Mouse (Mus musculus): ENCODE measurements at regions not wholly inside any gene's neighbourhood (a gene's known extent, or its start where the extent isn't known, plus 50 kb on each side); places are given as distances from the start of the nearest gene placed in this dataset.

DNA sequence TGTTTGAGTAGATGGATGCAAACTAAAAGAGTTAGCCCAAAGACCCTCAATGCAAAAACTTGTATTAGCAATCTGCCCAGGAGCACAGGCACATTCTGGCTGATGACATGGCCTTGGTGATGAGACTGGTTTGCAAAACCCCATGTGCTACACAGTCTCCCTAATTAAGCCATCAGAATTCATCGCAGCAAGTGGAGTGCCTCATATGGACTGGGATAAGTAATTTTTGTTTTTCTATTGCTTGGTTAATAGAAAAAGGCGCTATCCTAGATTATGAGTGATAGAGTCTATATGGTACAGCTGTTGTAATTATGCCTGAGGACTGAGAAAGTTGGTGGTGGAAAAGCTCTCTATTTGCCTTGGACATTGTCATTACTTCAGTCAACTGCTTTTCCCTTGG is 155.2 kb upstream of the Robo1 start:
- no peak for DNase-seq (ENCODE audit: low spot score in 2 of 2)

DNA sequence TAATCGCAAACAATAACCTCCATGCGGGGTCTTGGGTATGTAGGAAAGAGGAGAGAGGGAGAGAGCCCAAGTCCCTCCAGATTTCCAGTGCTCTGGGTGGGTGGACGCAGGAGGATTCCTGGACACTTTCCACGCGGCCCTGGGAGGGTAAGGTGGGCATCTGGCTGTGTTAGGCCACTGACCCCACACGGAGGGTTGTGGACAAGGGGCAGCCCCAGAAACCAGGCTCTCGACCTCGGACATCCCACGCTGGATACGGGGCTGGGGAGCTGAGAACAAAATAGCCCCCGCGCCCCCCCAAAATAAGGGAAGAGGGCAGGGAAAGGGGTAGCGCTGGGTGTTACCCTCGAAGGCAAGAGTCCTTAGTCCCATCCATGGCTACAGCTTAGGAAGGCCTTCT is 150.2 kb upstream of the Robo1 start:
- DNase-seq (ENCODE audit: low spot score in 2 of 2): no peak

DNA sequence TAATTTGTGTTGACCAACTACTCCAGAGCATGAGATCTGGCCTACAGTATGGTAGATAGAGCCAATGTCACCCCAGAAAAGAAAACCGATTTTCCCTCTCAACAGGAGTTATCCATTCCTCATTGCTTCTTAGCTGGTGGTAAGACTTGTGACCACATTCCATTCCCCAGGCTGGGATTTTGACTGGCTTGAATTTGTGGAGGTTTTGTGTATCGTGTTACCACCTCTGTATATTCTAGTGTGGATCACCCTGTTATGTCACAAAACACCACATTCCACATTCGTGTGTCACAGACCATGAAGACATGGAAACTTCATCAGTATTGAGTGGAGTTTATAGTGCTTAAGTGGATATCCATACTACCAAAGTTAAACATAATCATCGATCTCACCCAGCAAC is 148.7 kb upstream of the Robo1 start:
- no peak for DNase-seq (ENCODE audit: low spot score in 2 of 2)

DNA sequence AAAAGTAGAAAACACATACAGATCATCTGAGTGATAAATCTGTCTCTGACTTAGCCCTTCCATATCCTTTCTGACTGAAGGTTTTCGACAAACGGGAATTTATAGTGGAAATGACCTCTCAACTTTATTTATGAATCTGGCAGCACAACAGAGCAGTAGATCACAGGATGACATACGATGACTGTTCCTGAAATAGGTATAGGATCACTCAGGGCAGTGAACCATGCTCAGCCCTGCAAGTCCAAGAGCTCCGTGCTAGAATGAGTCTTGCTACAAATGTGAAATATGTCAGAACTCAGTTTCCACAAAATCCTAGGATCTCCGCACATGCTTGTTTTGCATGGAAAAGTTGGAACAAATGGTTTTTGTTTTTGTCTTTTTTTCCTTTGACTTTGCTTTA is 132.4 kb upstream of the Robo1 start:
- DNase-seq (ENCODE audit: low spot score in 2 of 2): no peak

DNA sequence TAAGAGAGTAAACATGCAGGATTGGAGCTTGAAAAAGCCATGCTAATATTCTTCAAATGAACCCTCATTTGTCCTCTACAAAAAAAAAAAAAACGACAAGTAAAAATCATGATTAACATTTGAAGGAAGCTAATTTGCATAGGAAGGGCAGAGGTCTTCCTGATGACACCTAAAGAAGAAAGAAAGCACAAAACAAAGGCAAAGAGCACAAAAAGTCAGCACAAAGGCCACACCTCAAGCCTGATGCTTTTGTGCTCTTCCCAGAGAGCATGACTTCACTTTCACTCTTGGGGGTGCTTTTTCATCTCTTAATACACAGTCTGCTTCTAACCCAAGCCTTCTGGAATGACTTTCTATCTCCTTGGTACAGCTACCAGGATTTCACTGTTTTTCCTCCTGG is 113.8 kb upstream of the Robo1 start:
- DNase-seq (ENCODE audit: low spot score in 2 of 2): no peak

DNA sequence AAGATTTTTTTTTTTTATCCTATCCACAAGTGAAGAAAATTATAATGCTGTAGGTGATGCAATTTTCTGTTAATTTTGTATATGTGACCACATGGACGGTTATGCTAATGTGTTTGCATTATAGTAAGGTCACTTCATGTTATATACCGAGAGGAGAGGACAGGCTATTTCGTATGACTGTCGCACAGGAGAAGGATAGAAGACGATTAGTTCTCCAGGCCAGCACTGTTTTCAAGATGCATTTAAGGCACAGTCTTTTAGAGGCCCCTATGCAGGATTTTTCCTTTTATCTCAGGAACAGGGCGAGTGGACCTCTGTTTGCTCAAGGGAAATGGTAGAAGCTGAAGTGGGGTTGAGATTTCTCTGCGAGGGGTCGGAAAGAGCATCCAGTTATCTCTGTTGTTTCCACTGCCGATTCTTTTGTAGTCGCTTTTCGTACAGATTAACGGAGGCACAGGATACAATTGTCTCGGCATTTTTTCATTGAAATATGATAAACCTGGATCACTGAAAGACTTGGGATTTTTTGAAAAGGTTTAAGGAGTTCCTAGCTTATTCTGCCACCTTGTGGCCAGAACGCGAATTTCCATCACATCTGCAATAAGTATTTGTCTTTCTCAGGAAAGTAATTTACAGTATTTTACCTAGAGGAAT is 92.6 kb upstream of the Robo1 start:
- DNase-seq (ENCODE audit: low spot score in 2 of 2): peak; percentile 65 to 89

DNA sequence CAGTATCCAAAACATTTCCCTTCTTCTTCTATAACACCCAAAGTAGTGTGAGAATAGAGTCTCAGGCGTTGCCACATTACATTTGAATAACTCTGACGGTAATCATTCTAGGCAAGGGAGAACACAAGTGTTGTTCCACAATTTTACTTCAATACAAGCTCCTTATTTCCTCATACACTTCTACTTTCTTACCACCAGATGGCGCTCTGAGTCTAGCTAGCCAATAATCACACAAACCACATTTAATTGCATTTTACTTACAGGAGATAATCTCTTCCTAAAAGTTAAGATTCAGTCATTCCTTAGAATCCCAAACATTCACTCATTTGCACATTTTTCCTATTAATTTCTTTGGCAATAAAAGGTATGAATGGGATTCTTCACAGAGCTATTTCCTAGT is 90.1 kb upstream of the Robo1 start:
- no peak for DNase-seq (ENCODE audit: low spot score in 2 of 2)

DNA sequence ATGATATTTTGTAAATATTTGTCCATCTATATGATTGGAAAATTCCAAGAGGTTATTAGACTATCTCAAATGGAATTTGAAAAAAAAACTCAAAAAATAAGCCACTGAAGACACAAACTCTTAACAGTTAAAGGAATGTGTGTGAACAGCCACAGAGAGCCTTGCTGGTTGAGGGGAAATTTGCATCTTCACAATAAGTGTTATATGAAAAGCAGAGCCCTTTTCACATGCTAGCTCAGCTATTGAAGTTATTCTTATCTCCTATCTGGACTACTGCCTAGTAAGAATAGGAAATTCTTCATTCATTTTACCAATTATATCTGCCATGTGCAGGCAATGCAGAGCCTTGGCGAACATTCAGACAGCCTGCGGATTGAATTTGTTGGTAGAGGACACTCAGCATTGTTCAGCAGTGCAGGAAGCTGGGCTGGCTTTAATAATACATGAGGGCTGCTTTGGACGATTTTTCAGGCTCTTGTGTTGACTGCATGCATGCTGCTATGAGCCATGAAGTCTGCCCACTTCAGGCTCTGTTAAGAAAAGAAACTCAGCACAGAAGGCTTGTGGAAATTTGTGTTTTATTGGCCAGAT is 86.1 kb upstream of the Robo1 start:
- peak; percentile 15 to 35 for DNase-seq (ENCODE audit: low spot score in 2 of 2)

DNA sequence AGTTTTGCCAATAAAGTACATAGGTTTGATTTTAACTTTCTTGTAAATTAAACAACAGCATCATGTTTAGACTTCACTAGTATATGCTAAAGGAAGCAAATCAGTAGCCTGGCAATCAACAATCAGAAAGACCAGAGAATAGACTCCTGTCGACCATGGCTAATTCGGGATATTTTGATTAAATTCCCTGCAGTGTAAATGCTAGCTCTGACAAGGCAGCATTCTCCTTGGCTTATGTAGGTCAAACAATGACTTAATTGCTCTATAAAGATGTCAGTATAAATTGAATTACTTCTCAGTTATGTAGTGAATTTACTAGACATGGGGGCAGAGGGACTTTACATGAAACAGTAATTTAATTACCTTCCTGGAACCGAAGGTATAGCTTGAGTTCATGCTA is 84.2 kb upstream of the Robo1 start:
- DNase-seq (ENCODE audit: low spot score in 2 of 2): no peak

DNA sequence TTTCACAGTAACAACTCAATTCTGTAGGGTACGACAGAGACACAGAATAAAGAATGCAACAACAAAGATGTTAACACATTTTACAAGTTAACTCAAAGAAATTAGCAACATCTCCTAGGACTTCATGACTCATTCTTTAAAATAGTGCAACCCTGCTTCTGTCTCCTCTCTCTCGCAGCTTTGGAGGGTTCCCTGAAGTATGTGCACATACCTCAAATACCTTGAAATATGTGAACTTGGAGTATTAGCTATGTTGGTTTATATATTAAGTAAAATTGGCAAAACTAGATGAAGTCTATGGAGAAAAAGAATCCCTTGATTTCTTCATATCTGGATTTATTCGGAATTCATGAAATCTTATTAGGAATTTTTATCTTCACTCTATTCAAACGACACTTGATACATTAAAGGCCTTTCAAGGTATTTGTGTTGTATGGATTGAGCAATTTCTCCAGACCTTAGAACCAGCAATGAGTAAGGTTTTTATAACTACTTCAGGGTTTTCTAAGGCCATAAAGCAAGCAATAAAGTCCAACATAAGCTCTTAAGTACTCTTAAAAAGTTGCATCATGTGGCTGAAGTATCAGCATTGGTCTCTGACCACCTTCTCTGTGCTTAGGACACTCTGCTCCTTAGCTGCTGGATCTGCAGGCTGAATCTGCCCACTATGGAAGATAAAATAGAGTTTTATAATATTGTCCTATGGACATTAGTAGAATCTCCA is 82.8 kb upstream of the Robo1 start:
- no peak for DNase-seq (ENCODE audit: low spot score in 2 of 2)

DNA sequence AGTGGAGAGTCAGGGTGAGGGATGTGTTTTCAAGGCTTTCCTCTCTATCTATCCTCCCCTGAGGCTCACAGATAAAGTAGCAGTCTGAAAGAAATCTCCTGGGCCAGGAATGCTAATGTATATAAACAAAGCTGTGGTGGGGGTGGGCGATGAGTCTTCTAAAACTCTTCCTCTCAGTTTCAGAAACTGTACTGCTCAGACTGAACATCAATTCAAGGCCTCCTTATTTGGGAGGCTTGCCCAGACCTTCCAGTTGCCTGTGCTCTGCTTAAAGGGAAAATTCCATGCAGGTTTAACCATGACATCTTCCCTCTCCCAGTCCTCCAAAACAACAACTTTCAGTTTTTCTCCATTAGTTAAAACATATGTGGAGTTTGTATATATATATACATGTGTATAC is 73.7 kb upstream of the Robo1 start:
- DNase-seq (ENCODE audit: low spot score in 2 of 2): peak in 1 of 2 experiments; percentile 29

DNA sequence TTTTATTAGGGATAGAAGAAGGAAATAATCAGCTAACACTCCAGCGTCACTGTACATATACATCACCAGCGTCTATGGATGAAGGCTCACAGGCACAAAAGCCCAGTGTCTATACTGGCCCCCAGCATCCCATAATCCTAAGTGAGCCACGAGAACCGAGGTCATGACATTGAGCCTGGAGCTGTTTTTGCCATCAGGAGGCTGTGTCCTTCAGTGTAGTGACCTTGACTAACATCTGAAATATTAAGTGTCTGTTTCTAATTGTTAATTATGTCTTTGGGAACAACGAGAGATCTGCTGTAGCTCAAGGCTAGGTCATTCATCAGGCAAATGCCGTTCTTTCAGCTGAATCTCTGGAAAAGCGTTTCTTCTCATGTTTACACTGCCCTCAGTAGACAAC is 68.5 kb upstream of the Robo1 start:
- no peak for DNase-seq (ENCODE audit: low spot score in 2 of 2)

DNA sequence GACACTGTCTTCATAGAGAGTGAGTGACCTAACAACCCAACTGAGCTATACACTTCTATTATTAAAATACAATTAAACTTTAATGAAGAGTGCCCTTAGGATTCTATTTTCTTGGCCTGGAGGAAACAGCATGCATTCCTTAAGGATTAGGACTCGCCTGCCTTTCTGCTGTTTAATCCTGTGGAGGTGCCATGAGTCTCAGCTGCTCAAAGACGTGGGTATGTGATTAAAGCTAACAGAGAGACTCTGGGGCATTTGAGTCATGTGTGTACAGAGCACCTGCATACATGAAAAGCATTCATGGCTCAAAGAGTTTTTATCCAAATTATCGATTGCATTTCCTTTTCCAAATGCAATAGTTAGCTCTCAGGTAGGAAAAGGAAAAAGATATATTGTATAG is 51.7 kb upstream of the Robo1 start:
- no peak for DNase-seq (ENCODE audit: low spot score in 2 of 2)

Data from frontal cortex, postnatal 36 days (tissue).